Mouse (Mus musculus): ENCODE results near the gene Cars2.
"Not testable (repeated sequence)": the region's sequence is repeated elsewhere in the genome, so short reads cannot be mapped to it uniquely, and the experiment has no call there.

Cars2 gene

GRCm38 (mm10) chr8:11550281-11550948 is at the start of gene Cars2:
Gene Cars2, minus strand, starts transcription at chr8:11550783.
- DNase-seq: peak; percentile 94

GRCm38 (mm10) chr8:11593222-11593884 is 42.8 kb upstream of the Cars2 start:
- no peak for DNase-seq

GRCm38 (mm10) chr8:11592296-11592695 is 41.7 kb upstream of the Cars2 start:
- no peak for DNase-seq

- DNase-seq: no peak
Measured at GRCm38 (mm10) chr8:11591837-11592236, 41.3 kb upstream of the Cars2 start.

- no peak for DNase-seq
Measured at GRCm38 (mm10) chr8:11586374-11586745, 35.8 kb upstream of the Cars2 start.

GRCm38 (mm10) chr8:11585513-11586373 is 35.2 kb upstream of the Cars2 start:
- DNase-seq: no peak

- no peak for DNase-seq
Measured at GRCm38 (mm10) chr8:11575604-11576384, 25.2 kb upstream of the Cars2 start.

- no peak for DNase-seq
Measured at GRCm38 (mm10) chr8:11574911-11575603, 24.5 kb upstream of the Cars2 start.

- no peak for DNase-seq
Measured at GRCm38 (mm10) chr8:11572428-11572827, 21.8 kb upstream of the Cars2 start.

GRCm38 (mm10) chr8:11571950-11572349 is 21.4 kb upstream of the Cars2 start:
- no peak for DNase-seq

GRCm38 (mm10) chr8:11570742-11571141 is 20.2 kb upstream of the Cars2 start:
- DNase-seq: no peak

- no peak for DNase-seq
Measured at GRCm38 (mm10) chr8:11569260-11570097, 18.9 kb upstream of the Cars2 start.

GRCm38 (mm10) chr8:11568193-11568592 is 17.6 kb upstream of the Cars2 start:
- not testable (repeated sequence) for DNase-seq

- DNase-seq: no peak
Measured at GRCm38 (mm10) chr8:11564721-11565120, 14.1 kb upstream of the Cars2 start.

GRCm38 (mm10) chr8:11564236-11564635 is 13.7 kb upstream of the Cars2 start:
- DNase-seq: no peak

- DNase-seq: no peak
Measured at GRCm38 (mm10) chr8:11560220-11560619, 9.6 kb upstream of the Cars2 start.

GRCm38 (mm10) chr8:11559511-11559910 is 8.9 kb upstream of the Cars2 start:
- DNase-seq: no peak

GRCm38 (mm10) chr8:11557768-11558629 is 7.4 kb upstream of the Cars2 start:
- peak; percentile 99 for DNase-seq

GRCm38 (mm10) chr8:11557424-11557767 is 6.8 kb upstream of the Cars2 start:
- DNase-seq: peak; percentile 62

- peak; percentile 39 for DNase-seq
Measured at GRCm38 (mm10) chr8:11556691-11557423, 6.3 kb upstream of the Cars2 start.
